Mouse (Mus musculus) liver, postnatal 0 days (tissue): ENCODE measurements at regions not wholly inside any gene's neighbourhood (a gene's known extent, or its start where the extent isn't known, plus 50 kb on each side); places are given as distances from the start of the nearest gene placed in this dataset.

ENCODE experiments used
- ATAC-seq: fragments of 200-750 bp; cut with Nextera tagmentation; 2 replicates; pipeline ENCODE4 v1.8.0; 2017; ENCODE audit warnings: mild to moderate bottlenecking, moderate library complexity
- DNase-seq: peaks from one replicate; pipeline ENCODE4 v3.0.0-alpha.2; 2016
- H3K27ac ChIP-seq: fragments of 300-500 bp; sonication (generic); 2 replicates; pipeline ENCODE4 v1.5.1; 2014; ENCODE audit warnings: antibody characterized with exemption, moderate library complexity, mild to moderate bottlenecking, low read depth
- H3K27me3 ChIP-seq: fragments of 300-500 bp; sonication (generic); 2 replicates; pipeline ENCODE4 v1.6.1; 2014; ENCODE audit warnings: low read length, control low read depth, mixed read lengths; ENCODE audit not compliant: insufficient read depth
- H3K36me3 ChIP-seq: fragments of 300-500 bp; sonication (generic); replicated peaks from 2 replicates; pipeline ENCODE4 v1.6.1; 2014; ENCODE audit warnings: mild to moderate bottlenecking, control low read depth, low read length, moderate library complexity, mixed read lengths; ENCODE audit not compliant: insufficient read depth
- H3K4me1 ChIP-seq: fragments of 300-500 bp; sonication (generic); 2 replicates; pipeline ENCODE4 v1.6.1; 2014; ENCODE audit warnings: antibody characterized with exemption, mild to moderate bottlenecking, control low read depth; ENCODE audit not compliant: insufficient read depth
- H3K4me2 ChIP-seq: fragments of 300-500 bp; sonication (generic); 2 replicates; pipeline ENCODE4 v1.6.1; 2014; ENCODE audit warnings: low read depth, mild to moderate bottlenecking, low read length, moderate library complexity, mixed read lengths
- H3K4me3 ChIP-seq: fragments of 300-500 bp; sonication (generic); 2 replicates; pipeline ENCODE4 v1.5.1; 2014; ENCODE audit warnings: low read depth, low read length
- H3K9ac ChIP-seq: fragments of 300-500 bp; sonication (generic); replicated peaks from 2 replicates; pipeline ENCODE4 v1.6.1; 2014; ENCODE audit warnings: mild to moderate bottlenecking, moderate library complexity
- H3K9me3 ChIP-seq: fragments of 300-500 bp; sonication (generic); 2 replicates; pipeline ENCODE4 v1.6.1; 2016; ENCODE audit warnings: mild to moderate bottlenecking, control low read depth, low read length, mixed read lengths
- CTCF ChIP-seq: sonication (generic); IDR thresholded peaks from 2 replicates; pipeline ENCODE4 v1.5.1; 2016; ENCODE audit warnings: antibody characterized with exemption, low read depth
- EP300 ChIP-seq: IDR thresholded peaks from 2 replicates; pipeline ENCODE4 v1.6.1; 2016; ENCODE audit warnings: antibody characterized with exemption, low read depth, mild to moderate bottlenecking
- WGBS: fragments of 180-500 bp; shearing (Covaris S2); extraction: QIAGEN DNeasy Blood & Tissue Kit; methylation state at CpG from one replicate; pipeline ENCODE4 v1.1.7; 2014; ENCODE audit not compliant: insufficient replicate concordance; 5-methylcytosine and 5-hydroxymethylcytosine counted together

DNA sequence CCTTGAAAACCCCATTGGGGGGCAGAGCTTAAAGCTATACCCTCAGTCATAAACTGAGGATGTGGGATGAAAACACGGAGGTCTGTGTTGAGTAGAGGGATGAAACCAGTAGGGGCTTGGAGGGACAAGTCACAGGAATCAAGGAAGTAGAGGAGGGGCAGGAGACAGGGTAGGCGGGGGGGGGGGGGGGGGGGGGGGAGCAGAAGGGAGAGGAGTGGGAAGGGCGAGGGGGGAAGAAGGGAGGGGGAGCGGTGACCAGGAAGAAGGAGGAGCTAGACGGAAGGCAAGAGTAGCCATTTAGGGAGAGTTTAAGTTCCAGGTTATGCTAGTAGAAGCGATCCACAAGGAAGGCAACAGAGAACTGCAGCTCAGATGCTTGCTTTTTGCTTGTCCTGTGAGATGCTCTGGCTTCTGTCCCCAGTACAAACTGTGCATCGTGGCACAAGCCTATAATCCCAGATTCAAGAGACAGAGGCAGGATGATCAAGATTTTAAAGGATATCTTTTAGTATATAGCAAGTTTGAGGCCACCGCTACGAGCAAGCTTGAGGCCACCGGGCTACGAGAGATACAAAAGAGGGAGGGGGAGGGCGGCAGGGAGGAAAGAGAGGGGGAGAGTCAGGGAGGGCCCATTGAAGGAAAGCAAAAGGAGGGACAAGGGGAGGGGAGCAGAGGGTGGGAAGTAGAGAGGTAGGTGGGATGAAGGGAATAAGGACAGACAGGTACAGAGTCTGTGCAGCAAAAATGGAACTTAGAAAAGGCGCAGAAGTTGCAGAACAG is 58.4 kb upstream of the Jade1 start:
- 48% methylated on average over 11 of the region's 13 CpGs for WGBS
- no peak overlapping the region for H3K27ac ChIP-seq
- peaks cover 5% of the 10 kb centered on the region; the same call in 1 of the 2 replicates for H3K4me1 ChIP-seq
- DNase-seq, result no peak
- no peak for ATAC-seq
- no peak overlapping the region for H3K9ac ChIP-seq
- no peaks in the 10 kb centered on the region for H3K9me3 ChIP-seq
- no peaks in the 10 kb centered on the region for H3K27me3 ChIP-seq
- TF ChIP-seq EP300, result no peak
- TF ChIP-seq CTCF, result no peak
- H3K36me3 ChIP-seq, result no peaks in the 10 kb centered on the region
- 0 out of 2 replicates have a peak overlapping the region, but pooled peaks have one; percentile 13 for H3K4me2 ChIP-seq
- H3K4me3 ChIP-seq, result no peak overlapping the region

DNA sequence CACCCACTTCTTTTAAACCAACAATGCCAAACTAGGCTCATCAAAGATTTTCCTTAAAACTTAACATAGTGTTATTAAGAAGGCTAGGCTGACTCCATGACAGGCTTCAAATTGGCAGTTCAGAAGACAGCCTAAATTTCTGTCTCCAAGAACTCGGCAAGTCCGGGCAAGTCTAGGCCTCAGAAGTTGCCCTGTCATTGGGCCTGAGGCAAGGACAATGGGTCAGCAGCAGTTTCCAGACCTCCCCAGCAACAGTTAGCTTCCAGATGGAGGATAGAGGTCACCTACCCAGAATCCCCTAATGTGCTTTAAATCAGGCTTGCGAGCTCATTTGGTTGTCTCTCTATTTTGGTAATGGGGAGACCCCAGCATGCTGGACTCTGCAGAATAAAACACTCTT is 59.6 kb upstream of the Jade1 start:
- no peak for ATAC-seq
- no peak overlapping the region for H3K27ac ChIP-seq
- H3K4me3 ChIP-seq, result no peak overlapping the region
- no peaks in the 10 kb centered on the region for H3K27me3 ChIP-seq
- H3K9ac ChIP-seq, result no peak overlapping the region
- no peaks in the 10 kb centered on the region for H3K9me3 ChIP-seq
- no peak overlapping the region for H3K4me2 ChIP-seq
- WGBS, result 85% methylated on average over 3 of the region's 3 CpGs
- H3K4me1 ChIP-seq, result peaks cover 5% of the 10 kb centered on the region; the same call in 1 of the 2 replicates
- no peak for TF ChIP-seq CTCF
- no peak for TF ChIP-seq EP300
- H3K36me3 ChIP-seq, result no peaks in the 10 kb centered on the region
- no peak for DNase-seq

DNA sequence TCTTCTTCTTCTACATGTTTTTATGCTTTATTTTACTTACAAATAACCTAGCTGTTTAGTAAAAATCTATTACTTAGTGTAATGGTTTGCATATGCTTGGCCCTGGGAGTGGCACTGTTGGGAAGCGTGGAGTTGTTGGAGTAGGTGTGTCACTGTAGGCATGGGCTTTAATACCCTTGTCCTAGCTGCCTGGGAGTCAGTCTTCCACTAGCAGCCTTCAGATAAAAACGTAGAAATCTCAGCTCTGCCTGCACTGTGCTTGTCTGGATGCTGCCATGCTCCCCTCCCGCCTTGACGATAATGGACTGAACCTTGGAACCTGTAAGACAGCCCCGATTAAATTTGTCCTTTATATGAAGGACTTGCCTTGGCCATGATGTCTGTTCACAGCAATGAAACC is 60.4 kb upstream of the Jade1 start:
- ATAC-seq (no peak), DNase-seq (no peak)
- Histone ChIP-seq H3K9ac (no peak overlapping the region), H3K36me3 (no peaks in the 10 kb centered on the region), H3K4me1 (peaks cover 6% of the 10 kb centered on the region), H3K9me3 (no peaks in the 10 kb centered on the region), H3K27me3 (no peaks in the 10 kb centered on the region), H3K4me3 (no peak overlapping the region), H3K27ac (no peak overlapping the region), H3K4me2 (no peak overlapping the region)
- 70% methylated on average over 5 of the region's 5 CpGs for WGBS
- no peak for TF ChIP-seq EP300
- no peak for TF ChIP-seq CTCF

DNA sequence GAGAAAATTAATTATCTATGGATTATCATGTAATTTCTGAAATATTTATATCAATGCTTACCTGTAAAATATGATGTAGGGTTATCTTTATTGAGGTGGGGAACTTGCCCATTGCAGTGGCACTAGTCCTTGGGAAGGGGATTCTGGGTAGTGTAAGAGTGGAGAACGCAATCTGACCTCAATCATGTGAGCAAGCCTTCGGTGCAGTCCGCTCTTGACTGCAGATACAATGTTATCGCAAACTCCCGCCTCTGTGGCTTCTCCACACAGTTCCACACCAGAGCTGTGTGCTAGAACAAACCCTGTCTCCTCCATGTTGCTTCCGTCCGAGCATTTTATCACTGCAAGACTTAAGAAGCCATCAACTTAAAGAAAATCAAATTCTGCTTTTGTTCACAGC is 62.1 kb upstream of the Jade1 start:
- Histone ChIP-seq H3K9ac (no peak overlapping the region), H3K27me3 (no peaks in the 10 kb centered on the region), H3K4me2 (no peak overlapping the region), H3K9me3 (no peaks in the 10 kb centered on the region), H3K36me3 (no peaks in the 10 kb centered on the region), H3K4me1 (peaks cover 5% of the 10 kb centered on the region), H3K27ac (no peak overlapping the region), H3K4me3 (no peak overlapping the region)
- no peak for ATAC-seq
- 78% methylated on average over 7 of the region's 7 CpGs for WGBS
- TF ChIP-seq CTCF, result no peak
- no peak for DNase-seq

DNA sequence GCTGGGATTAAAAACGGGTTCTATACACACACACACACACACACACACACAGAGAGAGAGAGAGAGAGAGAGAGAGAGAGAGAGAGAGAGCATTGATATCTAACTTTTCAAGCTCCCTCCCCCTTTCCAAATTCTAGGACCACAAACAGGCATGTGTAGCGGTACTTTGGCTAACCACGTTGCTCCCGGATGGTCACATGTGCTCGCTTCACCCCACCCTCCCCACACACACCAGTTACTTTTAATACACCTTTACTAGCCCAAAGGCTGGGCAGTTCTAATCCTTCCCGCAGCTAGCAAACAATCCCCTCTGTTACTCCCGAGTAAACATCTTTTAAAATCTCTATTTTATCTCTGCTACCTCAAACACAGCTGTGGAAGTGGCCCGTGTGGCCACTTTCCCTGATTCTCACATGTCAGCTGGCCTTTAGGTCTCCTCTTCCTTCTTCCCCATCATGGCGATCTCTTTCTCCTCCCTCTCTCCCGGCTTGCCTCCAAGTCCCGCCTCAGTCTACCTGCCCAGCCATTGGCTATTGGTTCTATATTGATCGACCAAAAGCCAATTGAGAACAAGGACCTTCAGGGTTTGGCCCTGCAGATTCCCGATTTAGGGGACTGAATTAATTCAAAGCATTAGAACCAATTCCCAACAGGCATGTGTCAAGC is 62.7 kb upstream of the Jade1 start:
- TF ChIP-seq CTCF (no peak), EP300 (no peak)
- Histone ChIP-seq H3K9ac (no peak overlapping the region), H3K27ac (no peak overlapping the region), H3K36me3 (no peaks in the 10 kb centered on the region), H3K27me3 (no peaks in the 10 kb centered on the region), H3K4me1 (peaks cover 5% of the 10 kb centered on the region), H3K4me3 (no peak overlapping the region), H3K9me3 (no peaks in the 10 kb centered on the region), H3K4me2 (no peak overlapping the region)
- 63% methylated on average over 13 of the region's 13 CpGs for WGBS
- ATAC-seq (no peak), DNase-seq (no peak)

DNA sequence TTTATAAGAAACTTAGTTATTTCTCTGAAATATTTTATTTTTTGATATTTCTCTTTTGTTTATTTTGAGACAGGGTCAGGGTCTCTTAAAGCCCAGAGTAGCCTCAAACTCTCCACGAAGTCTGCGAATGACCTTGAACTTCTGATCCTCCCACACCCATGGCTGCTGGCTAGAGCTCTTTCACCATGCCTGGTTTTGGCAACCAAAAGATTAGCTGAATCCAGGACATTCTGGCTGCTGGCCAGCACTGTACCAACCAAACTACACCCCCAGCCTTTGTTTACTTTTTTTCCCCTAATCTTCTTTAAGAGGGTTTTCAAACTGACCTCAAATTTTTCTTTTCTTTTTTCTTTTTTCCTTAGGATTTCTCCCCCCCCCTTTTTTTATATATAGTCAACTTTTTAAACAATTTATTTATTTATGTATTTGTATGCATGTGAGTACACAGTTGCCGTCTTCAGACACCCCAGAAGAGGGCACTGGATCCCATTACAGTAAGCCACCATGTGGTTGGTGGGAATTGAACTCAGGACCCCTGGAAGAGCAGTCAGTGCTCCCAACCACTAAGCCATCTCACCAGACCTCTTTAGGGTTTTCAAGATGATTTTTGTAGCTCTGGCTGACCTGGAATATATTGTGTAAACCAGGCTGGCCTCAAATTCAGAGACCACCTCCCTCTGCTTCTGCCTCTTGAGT is 63.4 kb upstream of the Jade1 start:
- no peak for TF ChIP-seq CTCF
- 0 out of 2 replicates have a peak, but pooled peaks have one; percentile 9 for TF ChIP-seq EP300
- peak; percentile 30 for DNase-seq
- Histone ChIP-seq H3K27me3 (no peaks in the 10 kb centered on the region), H3K4me1 (peaks cover 5% of the 10 kb centered on the region), H3K9ac (no peak overlapping the region), H3K9me3 (no peaks in the 10 kb centered on the region), H3K36me3 (no peaks in the 10 kb centered on the region), H3K4me2 (no peak overlapping the region), H3K4me3 (no peak overlapping the region), H3K27ac (no peak overlapping the region)
- WGBS, result 72% methylated on average over 3 of the region's 3 CpGs
- peak; percentile 54 for ATAC-seq
